Mouse (Mus musculus): ENCODE data around the gene Fam53b.

Fam53b gene

DNA sequence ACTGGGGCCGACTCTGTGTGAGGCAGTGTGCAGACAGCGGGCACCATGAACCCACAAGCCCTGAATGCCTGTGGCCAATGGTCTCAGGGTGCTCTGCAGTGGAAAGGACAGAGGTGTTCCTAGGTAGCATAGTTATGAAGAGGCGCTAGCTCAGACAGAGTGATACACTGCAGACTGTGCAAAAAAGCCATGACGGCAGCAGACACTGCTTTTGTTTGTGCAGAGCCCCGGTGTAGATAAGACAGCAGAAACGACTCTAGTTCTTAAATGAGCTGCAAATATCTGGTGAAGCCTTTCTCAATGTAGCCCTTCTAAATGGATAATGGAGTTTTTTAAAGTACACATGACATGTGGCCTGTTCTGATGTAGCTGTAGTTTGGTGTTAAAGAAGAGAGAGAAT lies 73.9 kb downstream of the Fam53b start:
- in situ Hi-C loops (cut with MboI, MseI): no loop called here

- in situ Hi-C loops (cut with MboI, MseI): no loop called here
Measured at GRCm38 (mm10) chr7:132738844-132739243, 74.8 kb downstream of the Fam53b start.

GRCm38 (mm10) chr7:132736099-132736862 lies 77.4 kb downstream of the Fam53b start:
- in situ Hi-C loops (cut with MboI, MseI): no loop called here

DNA sequence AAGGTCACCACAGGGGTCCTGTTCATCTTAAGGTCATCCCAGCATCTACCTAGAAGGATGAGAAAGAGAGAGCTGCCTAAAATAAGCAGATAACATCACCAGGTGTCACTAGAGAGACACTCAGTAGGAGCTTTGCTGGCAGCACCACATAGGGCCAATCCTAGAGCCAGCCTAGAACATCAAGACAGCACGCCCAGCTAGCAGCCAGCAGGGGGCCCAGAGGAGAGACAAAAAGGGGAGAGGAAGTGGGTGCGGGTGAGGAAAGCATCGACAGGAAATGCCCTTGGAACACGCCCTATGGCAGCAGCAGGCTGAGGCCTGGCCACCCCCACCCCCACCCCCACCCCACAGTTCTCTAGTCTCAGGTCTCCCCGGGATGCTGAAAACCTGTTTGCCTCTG lies 78.5 kb downstream of the Fam53b start:
- in situ Hi-C loops (cut with MboI, MseI): no loop called here

DNA sequence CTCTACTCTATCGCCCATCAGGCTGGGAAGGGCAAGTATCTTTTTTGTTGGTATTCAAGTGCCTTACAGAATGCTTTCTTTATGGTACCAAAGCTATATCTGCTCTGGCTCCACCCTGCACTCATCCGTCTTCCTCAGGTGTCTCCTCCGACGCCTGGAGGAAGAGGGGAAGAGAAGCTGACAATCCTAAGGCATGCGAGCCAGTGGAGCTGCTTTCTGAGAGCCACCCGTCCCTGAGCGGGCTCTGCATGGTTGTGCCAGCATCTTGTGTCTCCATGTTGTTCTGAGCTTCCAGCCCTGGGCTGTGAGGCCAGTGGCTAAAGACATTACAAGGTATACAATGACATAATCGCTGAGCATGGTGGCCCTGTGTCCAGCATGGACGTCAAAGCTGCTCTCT lies 79.5 kb downstream of the Fam53b start:
- in situ Hi-C loops (cut with MboI, MseI): no loop called here

DNA sequence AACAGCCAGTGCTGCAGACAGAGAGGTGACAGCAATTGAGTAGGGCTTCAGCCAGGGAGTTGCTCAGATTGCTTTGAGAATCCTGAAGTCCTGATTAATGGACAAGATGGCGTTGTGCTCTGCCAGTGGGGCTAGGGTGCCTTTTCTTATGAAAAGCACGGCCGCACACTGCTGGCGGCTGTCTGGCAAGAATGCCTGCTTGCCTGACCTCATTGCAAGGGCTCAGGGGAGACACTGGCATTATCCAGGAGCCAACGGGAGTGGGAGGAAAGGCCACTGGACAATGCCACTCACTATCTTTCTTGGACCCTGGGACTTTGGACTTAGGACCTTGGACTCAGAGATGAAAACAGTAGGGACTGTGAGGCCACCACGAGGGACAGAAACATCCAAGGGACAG lies 80.2 kb downstream of the Fam53b start:
- in situ Hi-C loops (cut with MboI, MseI): no loop called here

DNA sequence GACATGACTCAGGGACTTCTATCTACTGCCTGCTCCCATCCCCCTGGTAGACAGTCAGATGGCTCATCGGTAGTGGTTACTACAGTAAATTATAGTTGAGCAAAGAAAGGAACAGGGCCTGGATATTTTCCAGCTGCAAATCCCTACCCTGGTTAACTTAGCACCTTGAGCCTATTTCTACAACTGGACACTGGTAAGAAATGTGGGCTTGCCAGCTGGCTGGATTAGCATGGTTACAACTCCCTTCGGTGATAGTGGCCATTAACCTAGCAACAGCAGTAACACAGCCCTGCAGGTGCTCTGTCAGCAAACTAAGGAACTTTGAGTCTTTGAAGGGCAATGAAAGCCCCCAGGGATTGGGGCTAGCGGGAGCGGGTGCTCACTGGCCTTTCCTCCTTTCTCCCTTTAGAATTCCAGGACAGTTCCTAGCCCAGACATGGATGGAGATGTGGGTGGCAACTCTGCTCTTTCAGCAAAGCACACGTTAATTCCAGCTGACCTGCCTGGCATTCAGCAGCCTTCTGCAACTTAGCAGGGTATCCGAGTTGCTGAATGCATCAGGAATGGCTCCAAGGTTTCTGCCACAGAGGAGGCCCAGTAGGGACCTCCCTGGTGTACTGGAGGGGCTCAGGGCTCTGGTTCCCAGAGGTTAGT lies 81.4 kb downstream of the Fam53b start:
- in situ Hi-C loops (cut with MboI, MseI): no loop called here

- in situ Hi-C loops (cut with MboI, MseI): no loop called here
Measured at GRCm38 (mm10) chr7:132731558-132731957, 82.1 kb downstream of the Fam53b start.

- in situ Hi-C loops (cut with MboI, MseI): no loop called here
Measured at GRCm38 (mm10) chr7:132730510-132730909, 83.2 kb downstream of the Fam53b start.

- in situ Hi-C loops (cut with MboI, MseI): no loop called here
Measured at GRCm38 (mm10) chr7:132729093-132729831, 84.4 kb downstream of the Fam53b start.

DNA sequence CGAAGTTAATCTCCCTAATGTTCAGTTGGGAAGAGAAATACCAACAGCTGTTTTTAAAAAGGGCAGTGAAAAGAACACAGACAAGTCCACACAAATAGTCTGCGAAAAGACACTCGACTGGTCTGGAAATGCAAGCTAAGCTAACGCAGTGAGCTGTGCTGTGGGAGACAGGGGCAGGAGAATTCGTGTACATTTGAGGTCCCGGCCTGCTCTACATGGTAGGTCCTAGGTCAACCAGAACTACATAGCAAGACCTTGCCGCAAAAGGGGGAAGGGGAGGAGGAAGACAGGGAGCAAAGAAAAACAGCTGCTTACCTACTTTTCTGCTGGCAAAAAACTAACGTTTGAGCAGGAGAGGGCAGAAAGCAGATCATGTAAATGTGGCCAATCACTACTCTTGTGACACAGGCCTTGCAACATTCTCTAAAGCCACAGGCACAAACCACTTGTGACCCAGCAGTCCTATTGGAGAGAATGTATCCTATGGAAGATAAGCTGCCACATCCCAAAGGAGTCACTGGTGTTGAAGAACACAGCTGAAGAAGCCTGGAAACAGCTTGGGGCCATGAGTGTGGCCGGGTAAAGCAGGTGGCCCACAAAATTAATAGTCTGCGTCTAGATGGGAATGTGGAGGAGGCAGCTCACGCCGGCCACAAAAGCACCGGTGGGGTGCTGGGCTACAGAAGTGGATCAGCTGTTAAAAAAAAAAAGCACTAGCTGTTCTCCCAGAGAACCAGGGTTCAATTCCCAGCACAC lies 87.4 kb downstream of the Fam53b start:
- in situ Hi-C loops (cut with MboI, MseI): no loop called here

- in situ Hi-C loops (cut with MboI, MseI): no loop called here
Measured at GRCm38 (mm10) chr7:132724501-132725062, 89.1 kb downstream of the Fam53b start.

GRCm38 (mm10) chr7:132723906-132724305 lies 89.8 kb downstream of the Fam53b start:
- in situ Hi-C loops (cut with MboI, MseI): no loop called here

GRCm38 (mm10) chr7:132722401-132723370 lies 91.0 kb downstream of the Fam53b start:
- in situ Hi-C loops (cut with MboI, MseI): no loop called here

GRCm38 (mm10) chr7:132720562-132720961 lies 93.1 kb downstream of the Fam53b start:
- in situ Hi-C loops (cut with MboI, MseI): no loop called here

DNA sequence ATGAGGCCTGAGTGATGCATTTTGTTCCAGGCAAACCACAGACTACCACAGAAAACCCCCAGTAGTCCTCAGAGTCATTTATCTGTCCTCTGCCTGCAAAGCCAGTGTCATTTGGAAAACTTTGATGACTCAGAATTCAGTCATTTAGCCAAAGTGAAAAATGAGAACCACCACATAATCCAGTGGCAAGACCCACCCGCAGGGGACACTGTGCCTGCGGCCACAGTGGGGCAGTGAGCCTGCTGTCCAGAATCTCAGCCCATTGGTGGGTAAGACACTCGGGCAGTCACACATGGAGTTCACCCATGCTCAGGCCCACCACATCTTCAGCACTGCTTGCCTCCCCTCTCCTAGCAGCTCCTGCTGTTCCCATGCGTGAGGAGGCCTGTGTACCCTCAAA lies 94.1 kb downstream of the Fam53b start:
- in situ Hi-C loops (cut with MboI, MseI): no loop called here

DNA sequence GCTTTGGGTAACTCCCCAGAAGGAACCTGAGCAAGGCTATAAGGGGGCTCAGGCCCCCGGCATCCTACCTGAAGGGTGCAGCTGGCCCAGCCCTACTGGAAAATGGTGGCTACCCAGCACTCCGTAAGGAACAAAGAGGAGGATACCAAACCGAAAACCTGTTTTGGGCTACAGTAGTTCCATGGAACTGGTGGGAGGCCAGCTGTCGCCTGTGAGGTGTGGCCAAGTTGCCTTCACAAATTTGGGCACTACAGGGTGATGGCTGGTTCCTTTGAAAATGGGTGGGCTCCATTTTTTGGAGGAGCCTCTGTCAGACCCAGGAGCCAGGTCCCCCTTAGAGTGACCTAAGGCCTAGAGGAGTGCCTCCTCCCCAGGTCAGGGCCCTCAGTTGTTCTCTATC lies 98.4 kb downstream of the Fam53b start:
- in situ Hi-C loops (cut with MboI, MseI): no loop called here

GRCm38 (mm10) chr7:132714236-132714923 lies 99.3 kb downstream of the Fam53b start:
- in situ Hi-C loops (cut with MboI, MseI): no loop called here

GRCm38 (mm10) chr7:132713483-132714126 lies 100.1 kb downstream of the Fam53b start:
- in situ Hi-C loops (cut with MboI, MseI): no loop called here
